Mouse (Mus musculus): Measurements from ENCODE around the gene Emc6. TPM values are rescaled to one million over a fixed set of nuclear protein-coding genes. Genes with fewer than 3 reads are reported as not detected.

The Emc6 gene
- 119 and 131 TPM in 2 replicates for polyA plus RNA-seq (2014; fragmentation: Nextera tagmentation; extraction: Ambion mirVana)

DNA sequence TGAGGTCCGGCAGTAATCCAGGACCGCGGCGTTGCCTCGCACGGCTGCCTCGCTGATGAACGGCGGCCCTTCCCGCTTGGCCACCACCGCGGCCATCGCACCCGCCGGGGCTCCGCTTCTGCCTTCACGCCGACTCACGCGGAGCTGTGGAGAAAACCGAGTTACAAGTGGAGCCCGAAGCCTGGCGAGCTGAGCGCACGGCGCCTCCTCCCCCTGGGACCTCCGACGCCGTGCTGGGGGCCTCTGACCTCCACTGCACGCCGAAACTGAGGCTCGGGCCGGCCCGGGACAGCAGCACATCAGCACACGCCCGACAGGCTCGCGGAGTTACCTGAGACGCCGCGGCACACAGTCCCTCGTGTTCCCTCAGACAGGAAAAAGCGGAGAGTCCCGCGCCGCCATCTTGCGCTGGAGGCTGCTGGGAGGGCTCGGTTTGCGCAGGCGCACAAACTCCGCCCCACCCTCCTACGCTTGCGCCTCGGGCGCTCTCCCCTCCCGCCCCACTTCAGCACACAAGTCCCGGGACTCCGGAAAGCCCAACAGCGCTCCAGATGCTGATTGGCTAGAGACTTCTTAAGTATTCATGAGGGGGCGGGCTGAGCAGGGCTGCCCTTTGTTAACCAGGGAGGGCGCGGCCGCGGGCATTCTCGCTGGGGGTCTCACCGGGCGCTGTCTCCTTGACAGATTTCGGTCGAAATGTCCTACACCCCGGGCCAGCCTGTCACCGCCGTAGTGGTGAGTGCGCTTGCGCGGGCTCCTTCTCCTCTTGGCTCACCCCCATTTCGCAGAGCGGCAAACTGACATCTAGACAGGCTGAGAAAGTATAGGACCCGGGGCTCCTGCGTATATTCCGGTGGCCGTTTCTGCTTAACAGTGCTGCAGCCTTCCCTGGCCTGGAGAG, at the start of gene Emc6, which contains the start of gene Tax1bp3:
Emc6 (minus strand) TSS at position 430 of the 901 bp plus-strand sequence.
Tax1bp3 (plus strand) TSS at position 476 of the 901 bp plus-strand sequence.
- WGBS = under 1% methylated on average over 76 of the region's 81 CpGs
- Histone ChIP-seq H3K9ac (ENCODE audit: low read length) (peak within 1 kb of the TSS; percentile 83), H3K36me3 (ENCODE audit: control insufficient read depth, insufficient read depth, low read length) (no peaks in the 10 kb centered on the region), H3K27ac (ENCODE audit: low read depth, low read length) (peak within 1 kb of the TSS; percentile 81), H3K4me1 (ENCODE audit: control insufficient read depth, insufficient read depth, low read length) (peaks cover 12% of the 10 kb centered on the region), H3K4me2 (ENCODE audit: low read depth) (peak within 1 kb of the TSS; percentile 73), H3K4me3 (ENCODE audit: low read depth, low read length) (peak within 1 kb of the TSS; percentile 92), H3K9me3 (ENCODE audit: control insufficient read depth, low read length) (no peaks in the 10 kb centered on the region), H3K27me3 (ENCODE audit: control insufficient read depth, insufficient read depth, low read length) (no peaks in the 10 kb centered on the region)
- DNase-seq (ENCODE audit: low spot score) (peak; percentile 96), ATAC-seq (ENCODE audit: insufficient read depth, low FRiP score, low TSS enrichment) (peak; percentile 98)

DNA sequence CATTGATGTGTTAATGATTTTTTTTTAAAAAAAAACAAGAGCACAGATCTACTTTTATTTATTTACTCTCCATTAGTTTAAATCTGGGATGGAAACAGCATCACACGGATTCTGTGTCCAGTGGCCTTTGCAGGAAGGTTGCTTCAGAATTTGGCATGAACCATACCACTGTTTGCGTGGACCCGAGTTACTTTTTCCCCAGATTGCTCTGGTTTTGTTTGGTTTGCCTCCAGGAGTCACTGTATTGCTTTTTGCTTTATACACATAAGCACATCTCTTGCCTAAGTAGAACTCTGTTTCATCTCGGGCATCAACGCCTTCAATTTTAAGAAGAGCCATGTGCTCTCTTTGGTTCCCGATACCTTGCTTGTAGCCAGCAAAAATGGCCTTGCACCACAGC, 49.0 kb upstream of the Emc6 start:
- H3K36me3 ChIP-seq (ENCODE audit: control insufficient read depth, insufficient read depth, low read length) = no peaks in the 10 kb centered on the region
- H3K27ac ChIP-seq (ENCODE audit: low read depth, low read length) = no peak overlapping the region
- H3K9me3 ChIP-seq (ENCODE audit: control insufficient read depth, low read length) = no peaks in the 10 kb centered on the region
- H3K27me3 ChIP-seq (ENCODE audit: control insufficient read depth, insufficient read depth, low read length) = no peaks in the 10 kb centered on the region
- 92% methylated on average over 6 of the region's 6 CpGs for WGBS
- H3K4me1 ChIP-seq (ENCODE audit: control insufficient read depth, insufficient read depth, low read length) = no peaks in the 10 kb centered on the region
- DNase-seq (ENCODE audit: low spot score) (no peak), ATAC-seq (ENCODE audit: insufficient read depth, low FRiP score, low TSS enrichment) (no peak)
- no peak overlapping the region for H3K4me2 ChIP-seq (ENCODE audit: low read depth)
- H3K9ac ChIP-seq (ENCODE audit: low read length) = no peak overlapping the region
- H3K4me3 ChIP-seq (ENCODE audit: low read depth, low read length) = no peak overlapping the region

DNA sequence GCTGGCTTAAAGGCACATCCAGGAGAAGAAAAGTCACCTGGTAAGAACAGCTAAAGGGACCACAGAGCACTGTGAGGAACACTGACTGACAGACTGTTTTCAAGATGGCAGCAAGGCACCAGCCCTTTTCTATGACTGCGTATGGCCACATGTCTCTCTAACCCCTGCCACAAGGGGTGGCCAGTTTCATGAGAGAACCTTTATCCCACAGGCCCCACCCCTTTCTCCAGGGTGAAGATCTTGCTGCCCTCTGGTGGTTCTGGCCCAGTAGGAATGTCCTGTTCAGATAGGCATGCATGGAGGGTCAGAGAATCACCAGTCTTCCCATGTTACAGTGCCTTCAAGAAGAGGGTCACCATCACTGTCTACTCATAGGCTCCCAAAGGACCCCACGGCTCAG, 47.1 kb upstream of the Emc6 start:
- no peaks in the 10 kb centered on the region for H3K4me1 ChIP-seq (ENCODE audit: control insufficient read depth, insufficient read depth, low read length)
- no peaks in the 10 kb centered on the region for H3K36me3 ChIP-seq (ENCODE audit: control insufficient read depth, insufficient read depth, low read length)
- ATAC-seq (ENCODE audit: insufficient read depth, low FRiP score, low TSS enrichment) (no peak), DNase-seq (ENCODE audit: low spot score) (no peak)
- no peak overlapping the region for H3K9ac ChIP-seq (ENCODE audit: low read length)
- WGBS = 63% methylated on average over 2 of the region's 2 CpGs
- no peak overlapping the region for H3K27ac ChIP-seq (ENCODE audit: low read depth, low read length)
- no peak overlapping the region for H3K4me2 ChIP-seq (ENCODE audit: low read depth)
- no peaks in the 10 kb centered on the region for H3K9me3 ChIP-seq (ENCODE audit: control insufficient read depth, low read length)
- no peaks in the 10 kb centered on the region for H3K27me3 ChIP-seq (ENCODE audit: control insufficient read depth, insufficient read depth, low read length)
- no peak overlapping the region for H3K4me3 ChIP-seq (ENCODE audit: low read depth, low read length)

DNA sequence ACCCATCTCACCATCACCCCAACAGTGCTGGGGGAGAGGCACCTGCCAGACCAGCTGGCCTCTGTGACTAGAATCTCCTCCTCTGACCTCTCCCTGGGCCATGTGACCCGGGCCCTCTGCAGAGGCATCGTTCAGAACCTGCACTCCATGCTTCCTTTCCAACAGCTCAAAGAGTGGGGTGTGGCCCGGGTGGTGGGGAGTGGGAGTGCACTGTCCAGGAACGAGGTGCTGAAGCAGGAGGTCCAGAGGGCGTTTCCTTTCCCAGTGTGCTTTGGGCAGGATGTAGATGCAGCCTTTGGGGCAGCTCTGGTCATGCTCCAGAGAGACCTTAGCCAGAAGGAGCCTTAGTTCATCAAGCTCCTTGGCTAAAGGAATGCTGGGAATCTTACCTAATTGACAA, 46.0 kb upstream of the Emc6 start:
- DNase-seq (ENCODE audit: low spot score) (no peak), ATAC-seq (ENCODE audit: insufficient read depth, low FRiP score, low TSS enrichment) (no peak)
- Histone ChIP-seq H3K27me3 (ENCODE audit: control insufficient read depth, insufficient read depth, low read length) (no peaks in the 10 kb centered on the region), H3K36me3 (ENCODE audit: control insufficient read depth, insufficient read depth, low read length) (no peaks in the 10 kb centered on the region), H3K4me2 (ENCODE audit: low read depth) (no peak overlapping the region), H3K4me3 (ENCODE audit: low read depth, low read length) (no peak overlapping the region), H3K4me1 (ENCODE audit: control insufficient read depth, insufficient read depth, low read length) (no peaks in the 10 kb centered on the region), H3K27ac (ENCODE audit: low read depth, low read length) (no peak overlapping the region), H3K9ac (ENCODE audit: low read length) (no peak overlapping the region), H3K9me3 (ENCODE audit: control insufficient read depth, low read length) (no peaks in the 10 kb centered on the region)
- WGBS = 33% methylated on average over 5 of the region's 5 CpGs

DNA sequence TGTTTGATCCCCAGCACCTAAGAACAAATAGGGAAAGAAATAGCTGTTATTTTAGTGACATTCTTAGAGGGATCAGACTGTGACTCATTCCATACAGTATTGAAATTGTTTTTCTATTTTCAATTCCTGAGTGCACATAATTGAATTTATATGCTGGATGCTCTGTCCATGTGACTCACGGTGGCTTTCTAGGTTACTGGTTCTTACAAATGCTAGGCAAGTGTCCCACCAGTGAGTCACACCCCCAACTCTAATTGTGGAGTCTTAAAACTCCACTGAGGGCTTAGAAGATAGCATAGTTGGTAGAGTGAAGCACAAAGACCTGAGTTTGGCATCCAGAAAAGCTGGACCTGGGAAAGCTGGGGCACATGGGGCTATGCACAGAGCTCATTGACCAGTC, 43.8 kb upstream of the Emc6 start:
- no peak overlapping the region for H3K9ac ChIP-seq (ENCODE audit: low read length)
- no peak overlapping the region for H3K4me2 ChIP-seq (ENCODE audit: low read depth)
- H3K27ac ChIP-seq (ENCODE audit: low read depth, low read length) = no peak overlapping the region
- DNase-seq (ENCODE audit: low spot score) (no peak), ATAC-seq (ENCODE audit: insufficient read depth, low FRiP score, low TSS enrichment) (no peak)
- 100% methylated on average over 1 of the region's 1 CpGs for WGBS
- H3K4me1 ChIP-seq (ENCODE audit: control insufficient read depth, insufficient read depth, low read length) = no peaks in the 10 kb centered on the region
- H3K4me3 ChIP-seq (ENCODE audit: low read depth, low read length) = no peak overlapping the region
- no peaks in the 10 kb centered on the region for H3K27me3 ChIP-seq (ENCODE audit: control insufficient read depth, insufficient read depth, low read length)
- no peaks in the 10 kb centered on the region for H3K36me3 ChIP-seq (ENCODE audit: control insufficient read depth, insufficient read depth, low read length)
- no peaks in the 10 kb centered on the region for H3K9me3 ChIP-seq (ENCODE audit: control insufficient read depth, low read length)

DNA sequence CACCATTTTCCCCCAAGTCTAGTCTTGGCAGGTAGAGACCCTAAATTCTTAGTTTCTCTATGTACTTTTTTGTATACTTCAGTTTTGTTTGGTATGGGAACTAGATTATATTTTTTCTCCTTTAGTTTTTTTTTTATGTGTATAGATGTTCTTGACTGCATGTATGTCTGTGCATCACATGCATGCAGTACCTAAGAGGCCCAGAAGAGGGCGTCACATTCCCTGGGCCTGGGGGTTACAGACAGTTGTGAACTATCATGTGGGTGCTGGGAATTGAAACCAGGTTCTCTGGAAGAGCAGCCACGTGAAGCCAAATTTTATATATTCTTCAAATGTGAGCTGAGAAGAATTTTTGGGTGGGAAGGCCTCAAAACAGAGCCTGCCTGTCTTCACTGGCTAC, 42.8 kb upstream of the Emc6 start:
- Histone ChIP-seq H3K4me1 (ENCODE audit: control insufficient read depth, insufficient read depth, low read length) (no peaks in the 10 kb centered on the region), H3K4me2 (ENCODE audit: low read depth) (no peak overlapping the region), H3K27me3 (ENCODE audit: control insufficient read depth, insufficient read depth, low read length) (no peaks in the 10 kb centered on the region), H3K9ac (ENCODE audit: low read length) (no peak overlapping the region), H3K36me3 (ENCODE audit: control insufficient read depth, insufficient read depth, low read length) (no peaks in the 10 kb centered on the region), H3K9me3 (ENCODE audit: control insufficient read depth, low read length) (no peaks in the 10 kb centered on the region), H3K27ac (ENCODE audit: low read depth, low read length) (no peak overlapping the region), H3K4me3 (ENCODE audit: low read depth, low read length) (no peak overlapping the region)
- ATAC-seq (ENCODE audit: insufficient read depth, low FRiP score, low TSS enrichment) (no peak), DNase-seq (ENCODE audit: low spot score) (no peak)
- WGBS = 71% methylated on average over 2 of the region's 2 CpGs

DNA sequence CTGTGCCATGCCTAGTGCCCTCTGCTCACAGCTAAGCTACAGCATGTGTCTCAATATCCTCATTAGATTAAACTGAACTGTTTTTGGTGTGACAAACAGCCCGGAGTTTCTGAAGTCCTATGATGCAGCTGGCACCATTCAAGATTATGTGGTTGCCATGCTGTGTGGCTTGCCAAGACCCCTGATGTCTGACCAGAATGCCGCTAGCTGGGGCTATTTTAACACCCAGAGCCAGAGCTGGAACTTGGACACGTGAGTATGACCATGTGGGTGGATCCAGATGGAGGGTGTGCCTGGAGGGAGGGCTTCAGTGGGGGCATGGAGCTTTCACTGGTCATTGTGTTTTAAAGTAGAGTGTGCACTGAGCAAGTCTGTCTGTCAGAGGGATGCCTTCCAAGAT, 37.1 kb upstream of the Emc6 start:
- Histone ChIP-seq H3K27me3 (ENCODE audit: control insufficient read depth, insufficient read depth, low read length) (no peaks in the 10 kb centered on the region), H3K4me3 (ENCODE audit: low read depth, low read length) (no peak overlapping the region), H3K9me3 (ENCODE audit: control insufficient read depth, low read length) (no peaks in the 10 kb centered on the region), H3K4me1 (ENCODE audit: control insufficient read depth, insufficient read depth, low read length) (no peaks in the 10 kb centered on the region), H3K4me2 (ENCODE audit: low read depth) (no peak overlapping the region), H3K36me3 (ENCODE audit: control insufficient read depth, insufficient read depth, low read length) (no peaks in the 10 kb centered on the region), H3K27ac (ENCODE audit: low read depth, low read length) (no peak overlapping the region), H3K9ac (ENCODE audit: low read length) (no peak overlapping the region)
- ATAC-seq (ENCODE audit: insufficient read depth, low FRiP score, low TSS enrichment) = no peak
- WGBS = 81% methylated on average over 3 of the region's 3 CpGs
- no peak for DNase-seq (ENCODE audit: low spot score)

DNA sequence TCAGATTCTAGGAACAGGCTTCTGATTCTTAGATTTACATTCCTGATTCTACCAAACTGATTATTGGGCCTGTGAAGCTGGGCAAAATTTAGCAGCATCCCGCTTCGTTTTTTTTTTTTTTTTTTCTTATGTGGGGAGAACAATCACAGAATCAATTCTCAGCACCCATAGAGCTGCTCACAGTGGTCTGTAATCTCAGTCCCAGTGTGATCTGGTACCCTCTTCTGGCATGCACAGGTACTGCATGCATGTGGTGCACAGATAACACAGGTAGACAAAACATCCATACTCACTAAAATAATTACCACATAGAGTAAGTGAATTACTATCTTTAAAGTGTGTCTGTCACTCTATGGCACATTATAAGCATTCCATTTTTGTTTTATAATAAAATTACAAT, 30.8 kb upstream of the Emc6 start:
- H3K27ac ChIP-seq (ENCODE audit: low read depth, low read length) = no peak overlapping the region
- H3K9me3 ChIP-seq (ENCODE audit: control insufficient read depth, low read length) = no peaks in the 10 kb centered on the region
- H3K4me1 ChIP-seq (ENCODE audit: control insufficient read depth, insufficient read depth, low read length) = no peaks in the 10 kb centered on the region
- H3K9ac ChIP-seq (ENCODE audit: low read length) = no peak overlapping the region
- H3K4me2 ChIP-seq (ENCODE audit: low read depth) = no peak overlapping the region
- no peak for DNase-seq (ENCODE audit: low spot score)
- H3K4me3 ChIP-seq (ENCODE audit: low read depth, low read length) = no peak overlapping the region
- ATAC-seq (ENCODE audit: insufficient read depth, low FRiP score, low TSS enrichment) = no peak
- no peaks in the 10 kb centered on the region for H3K27me3 ChIP-seq (ENCODE audit: control insufficient read depth, insufficient read depth, low read length)
- WGBS = 87% methylated on average over 2 of the region's 2 CpGs
- H3K36me3 ChIP-seq (ENCODE audit: control insufficient read depth, insufficient read depth, low read length) = no peaks in the 10 kb centered on the region

DNA sequence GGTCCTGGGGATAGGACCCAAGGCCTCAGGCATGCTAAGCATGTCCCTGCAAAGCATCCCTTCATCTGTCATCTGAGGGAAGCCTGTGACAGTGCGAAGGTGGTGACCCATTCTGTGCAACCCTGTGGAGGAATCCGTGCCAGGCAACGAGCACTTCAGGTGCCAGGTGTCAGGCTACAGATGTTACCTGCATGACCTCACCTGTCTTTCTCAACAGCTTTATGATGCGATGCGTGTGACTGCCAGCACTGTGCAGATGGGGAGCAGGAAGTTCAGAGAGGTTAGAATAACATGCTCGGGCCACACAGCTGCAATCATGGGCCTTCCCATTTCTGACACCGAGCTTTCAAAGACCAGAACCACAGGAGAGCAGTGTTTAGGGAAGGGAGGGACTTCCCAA, 28.4 kb upstream of the Emc6 start:
- H3K27ac ChIP-seq (ENCODE audit: low read depth, low read length) = no peak overlapping the region
- WGBS = 61% methylated on average over 7 of the region's 7 CpGs
- ATAC-seq (ENCODE audit: insufficient read depth, low FRiP score, low TSS enrichment) = no peak

More for the DNA sequence above, 28.4 kb upstream of the Emc6 start:
- no peaks in the 10 kb centered on the region for H3K27me3 ChIP-seq (ENCODE audit: control insufficient read depth, insufficient read depth, low read length)
- H3K4me3 ChIP-seq (ENCODE audit: low read depth, low read length) = no peak overlapping the region
- no peaks in the 10 kb centered on the region for H3K36me3 ChIP-seq (ENCODE audit: control insufficient read depth, insufficient read depth, low read length)
- H3K4me1 ChIP-seq (ENCODE audit: control insufficient read depth, insufficient read depth, low read length) = no peaks in the 10 kb centered on the region
- no peak overlapping the region for H3K4me2 ChIP-seq (ENCODE audit: low read depth)
- H3K9ac ChIP-seq (ENCODE audit: low read length) = no peak overlapping the region
- no peak for DNase-seq (ENCODE audit: low spot score)
- no peaks in the 10 kb centered on the region for H3K9me3 ChIP-seq (ENCODE audit: control insufficient read depth, low read length)
